Mouse (Mus musculus): ENCODE data around the gene 5830473C10Rik.

GRCm38 (mm10) chr5:90628530-90628929, 67.6 kb downstream of the 5830473C10Rik start:
- TF ChIP-seq CTCF (IDR thresholded peaks at IDR 0.05; ENCODE audit: extremely low read depth, insufficient read length, insufficient replicate concordance, low read depth, low read length) (no peak), POLR2A (IDR thresholded peaks at IDR 0.05; ENCODE audit: low read depth, low read length) (no peak)
